Mouse (Mus musculus): ENCODE results near the gene Dhrs1. TPM values are rescaled to one million over a fixed set of nuclear protein-coding genes. Genes with fewer than 3 reads are reported as not detected.

Dhrs1 gene
- polyA plus RNA-seq, 1 experiment from 2014 or later: 72.8 TPM

- H3K9ac ChIP-seq (ENCODE audit: low read length): no peak overlapping the region
- no peaks in the 10 kb centered on the region for H3K27me3 ChIP-seq (ENCODE audit: control insufficient read depth, insufficient read depth, low read length)
- no peak overlapping the region for H3K4me3 ChIP-seq (ENCODE audit: low read depth, low read length)
- no peak overlapping the region for H3K4me2 ChIP-seq (ENCODE audit: low read depth, severe bottlenecking)
- DNase-seq (ENCODE audit: low spot score) (no peak), ATAC-seq (ENCODE audit: insufficient number of reproducible peaks, low FRiP score, low TSS enrichment, low read depth) (no peak)
- H3K27ac ChIP-seq (replicated peaks; ENCODE audit: low read depth, low read length): no peak overlapping the region
- H3K36me3 ChIP-seq (ENCODE audit: control insufficient read depth, insufficient read depth, low read length): peaks cover 2% of the 10 kb centered on the region; the same call in 1 of the 2 replicates
- no peaks in the 10 kb centered on the region for H3K4me1 ChIP-seq (ENCODE audit: control insufficient read depth, insufficient read depth, low read length)
- 72% methylated on average over 3 of the region's 3 CpGs for WGBS
- no peaks in the 10 kb centered on the region for H3K9me3 ChIP-seq (ENCODE audit: control insufficient read depth, low read length)
These were observed 10.2 kb downstream of the Dhrs1 start for GRCm38 (mm10) chr14:55735334-55735733.

DNA sequence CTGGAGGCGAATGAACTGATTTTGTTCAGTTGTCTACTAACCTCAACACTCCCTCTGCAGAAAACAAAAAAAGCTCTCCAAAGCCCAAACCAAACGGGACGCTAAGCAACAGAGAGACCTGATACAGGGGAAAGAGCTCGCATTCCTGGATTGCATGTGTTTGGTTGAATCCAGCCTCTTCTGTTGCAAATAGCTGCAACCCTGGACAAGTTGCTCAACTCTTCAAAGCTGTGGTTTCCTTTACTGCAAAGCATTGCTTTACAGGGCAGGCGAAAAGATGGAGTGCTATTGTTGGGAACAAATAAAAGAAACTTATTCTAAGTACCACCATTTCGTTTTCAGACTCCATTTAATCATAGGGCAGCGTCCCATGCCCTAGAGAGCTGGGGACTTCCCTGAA is 10.6 kb downstream of the Dhrs1 start:
- WGBS: 77% methylated on average over 7 of the region's 7 CpGs
- ATAC-seq (ENCODE audit: insufficient number of reproducible peaks, low FRiP score, low TSS enrichment, low read depth): no peak
- H3K27me3 ChIP-seq (ENCODE audit: control insufficient read depth, insufficient read depth, low read length): no peaks in the 10 kb centered on the region

DNA sequence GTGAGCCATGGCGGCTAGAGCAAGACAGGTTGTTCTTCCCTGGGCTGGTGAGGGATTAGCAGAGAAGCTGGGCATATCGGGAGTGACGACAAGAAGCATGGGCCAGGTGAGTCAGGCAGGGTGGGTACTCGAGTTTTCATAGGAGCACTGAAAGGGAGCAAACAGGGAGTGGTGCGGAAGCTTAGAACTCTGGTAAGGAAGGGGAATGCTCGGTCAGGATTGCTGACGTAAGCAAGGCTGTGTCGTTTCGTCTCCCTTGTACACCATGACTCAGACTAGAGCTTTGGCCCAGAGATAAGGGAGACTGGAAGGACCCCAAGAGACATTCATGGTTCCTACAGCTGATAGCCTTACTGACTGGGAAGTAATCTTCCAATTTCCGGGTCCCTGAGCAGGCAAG is 11.6 kb downstream of the Dhrs1 start:
- Histone ChIP-seq H3K9ac (ENCODE audit: low read length) (no peak overlapping the region), H3K27ac (replicated peaks; ENCODE audit: low read depth, low read length) (no peak overlapping the region), H3K4me2 (ENCODE audit: low read depth, severe bottlenecking) (no peak overlapping the region), H3K36me3 (ENCODE audit: control insufficient read depth, insufficient read depth, low read length) (no peaks in the 10 kb centered on the region), H3K9me3 (ENCODE audit: control insufficient read depth, low read length) (no peaks in the 10 kb centered on the region), H3K4me1 (ENCODE audit: control insufficient read depth, insufficient read depth, low read length) (no peaks in the 10 kb centered on the region), H3K4me3 (ENCODE audit: low read depth, low read length) (no peak overlapping the region), H3K27me3 (ENCODE audit: control insufficient read depth, insufficient read depth, low read length) (no peaks in the 10 kb centered on the region)
- DNase-seq (ENCODE audit: low spot score) (no peak), ATAC-seq (ENCODE audit: insufficient number of reproducible peaks, low FRiP score, low TSS enrichment, low read depth) (no peak)
- 79% methylated on average over 10 of the region's 10 CpGs for WGBS

More for the DNA sequence above, 10.6 kb downstream of the Dhrs1 start:
- Histone ChIP-seq H3K27ac (replicated peaks; ENCODE audit: low read depth, low read length) (no peak overlapping the region), H3K9me3 (ENCODE audit: control insufficient read depth, low read length) (no peaks in the 10 kb centered on the region), H3K4me2 (ENCODE audit: low read depth, severe bottlenecking) (no peak overlapping the region), H3K4me3 (ENCODE audit: low read depth, low read length) (no peak overlapping the region), H3K36me3 (ENCODE audit: control insufficient read depth, insufficient read depth, low read length) (peaks cover 2% of the 10 kb centered on the region; the same call in 1 of the 2 replicates), H3K4me1 (ENCODE audit: control insufficient read depth, insufficient read depth, low read length) (no peaks in the 10 kb centered on the region), H3K9ac (ENCODE audit: low read length) (no peak overlapping the region)
- DNase-seq (ENCODE audit: low spot score): no peak

GRCm38 (mm10) chr14:55730531-55731032 is 14.9 kb downstream of the Dhrs1 start:
- Histone ChIP-seq H3K4me3 (ENCODE audit: low read depth, low read length) (no peak overlapping the region), H3K36me3 (ENCODE audit: control insufficient read depth, insufficient read depth, low read length) (no peaks in the 10 kb centered on the region), H3K4me1 (ENCODE audit: control insufficient read depth, insufficient read depth, low read length) (no peaks in the 10 kb centered on the region), H3K27me3 (ENCODE audit: control insufficient read depth, insufficient read depth, low read length) (no peaks in the 10 kb centered on the region), H3K9me3 (ENCODE audit: control insufficient read depth, low read length) (no peaks in the 10 kb centered on the region), H3K4me2 (ENCODE audit: low read depth, severe bottlenecking) (no peak overlapping the region), H3K27ac (replicated peaks; ENCODE audit: low read depth, low read length) (no peak overlapping the region), H3K9ac (ENCODE audit: low read length) (no peak overlapping the region)
- WGBS: 87% methylated on average over 7 of the region's 7 CpGs
- ATAC-seq (ENCODE audit: insufficient number of reproducible peaks, low FRiP score, low TSS enrichment, low read depth) (no peak), DNase-seq (ENCODE audit: low spot score) (no peak)

DNA sequence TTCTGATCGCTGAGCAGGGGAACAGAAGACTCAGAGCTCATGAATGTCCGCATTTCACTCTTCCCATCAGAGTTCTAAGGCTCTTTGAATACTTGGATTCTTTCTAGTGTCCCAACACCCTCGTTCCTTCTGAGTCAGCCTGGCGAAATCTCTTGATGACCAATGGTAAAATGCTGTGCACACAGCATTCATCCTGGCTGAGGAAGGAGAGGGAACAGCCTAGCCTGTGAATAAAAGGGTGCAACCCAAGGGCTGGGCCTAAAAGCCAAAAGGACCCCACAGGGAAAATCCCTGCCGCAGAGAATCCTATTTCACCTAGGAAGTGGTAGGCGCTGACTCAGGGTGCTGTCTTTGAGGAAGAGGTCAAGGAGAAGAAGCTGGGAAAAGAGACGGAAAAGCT is 15.4 kb downstream of the Dhrs1 start:
- no peak overlapping the region for H3K4me3 ChIP-seq (ENCODE audit: low read depth, low read length)
- no peak for DNase-seq (ENCODE audit: low spot score)
- no peak for ATAC-seq (ENCODE audit: insufficient number of reproducible peaks, low FRiP score, low TSS enrichment, low read depth)
- 73% methylated on average over 7 of the region's 7 CpGs for WGBS
- no peaks in the 10 kb centered on the region for H3K4me1 ChIP-seq (ENCODE audit: control insufficient read depth, insufficient read depth, low read length)
- no peak overlapping the region for H3K4me2 ChIP-seq (ENCODE audit: low read depth, severe bottlenecking)
- H3K9me3 ChIP-seq (ENCODE audit: control insufficient read depth, low read length): no peaks in the 10 kb centered on the region
- no peak overlapping the region for H3K9ac ChIP-seq (ENCODE audit: low read length)
- no peaks in the 10 kb centered on the region for H3K36me3 ChIP-seq (ENCODE audit: control insufficient read depth, insufficient read depth, low read length)
- H3K27me3 ChIP-seq (ENCODE audit: control insufficient read depth, insufficient read depth, low read length): no peaks in the 10 kb centered on the region
- H3K27ac ChIP-seq (replicated peaks; ENCODE audit: low read depth, low read length): no peak overlapping the region

DNA sequence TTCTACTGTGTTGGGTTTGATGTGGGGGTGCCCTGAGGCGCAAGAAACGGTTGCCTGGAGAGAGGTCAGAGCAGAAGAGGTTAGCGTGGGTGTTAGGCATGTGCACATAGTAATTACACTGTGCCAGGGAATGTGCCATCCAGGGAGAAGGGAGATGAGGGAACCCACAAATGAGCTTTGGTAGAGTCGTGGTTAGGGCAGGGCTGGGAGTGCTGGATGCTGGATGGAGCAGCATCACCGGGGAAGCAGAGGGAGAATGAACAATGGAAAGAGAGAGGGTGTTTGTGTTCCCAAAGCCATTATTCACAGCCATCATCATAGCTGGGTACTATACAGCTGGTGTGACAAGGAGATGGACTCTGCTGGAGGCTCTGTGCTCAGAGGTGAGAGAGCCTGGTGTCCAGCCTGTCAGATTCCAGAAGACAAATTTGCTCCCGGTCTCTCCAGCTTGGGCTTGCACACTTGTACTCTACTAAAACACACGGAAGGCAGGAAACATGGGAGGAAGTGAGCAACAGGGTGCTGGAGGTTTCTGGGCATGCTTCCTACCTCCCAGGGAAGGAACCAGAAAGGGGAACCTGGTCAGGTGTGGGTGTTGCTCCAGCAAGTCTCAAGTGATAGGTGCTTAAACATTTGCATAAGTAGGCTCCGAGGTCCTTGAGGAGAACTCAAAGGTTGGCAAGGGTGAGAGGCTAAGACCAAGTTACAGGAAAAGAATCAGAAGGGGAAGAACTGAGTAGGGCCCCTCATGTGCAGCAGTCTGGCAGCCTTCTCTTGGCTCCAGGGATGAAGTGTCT is 17.4 kb downstream of the Dhrs1 start:
- H3K36me3 ChIP-seq (ENCODE audit: control insufficient read depth, insufficient read depth, low read length): no peaks in the 10 kb centered on the region
- no peak overlapping the region for H3K4me3 ChIP-seq (ENCODE audit: low read depth, low read length)
- H3K27ac ChIP-seq (replicated peaks; ENCODE audit: low read depth, low read length): no peak overlapping the region
- H3K9ac ChIP-seq (ENCODE audit: low read length): no peak overlapping the region
- H3K4me2 ChIP-seq (ENCODE audit: low read depth, severe bottlenecking): no peak overlapping the region
- ATAC-seq (ENCODE audit: insufficient number of reproducible peaks, low FRiP score, low TSS enrichment, low read depth): no peak
- no peaks in the 10 kb centered on the region for H3K27me3 ChIP-seq (ENCODE audit: control insufficient read depth, insufficient read depth, low read length)
- no peaks in the 10 kb centered on the region for H3K9me3 ChIP-seq (ENCODE audit: control insufficient read depth, low read length)
- WGBS: 78% methylated on average over 8 of the region's 8 CpGs
- no peak for DNase-seq (ENCODE audit: low spot score)
- H3K4me1 ChIP-seq (ENCODE audit: control insufficient read depth, insufficient read depth, low read length): no peaks in the 10 kb centered on the region

DNA sequence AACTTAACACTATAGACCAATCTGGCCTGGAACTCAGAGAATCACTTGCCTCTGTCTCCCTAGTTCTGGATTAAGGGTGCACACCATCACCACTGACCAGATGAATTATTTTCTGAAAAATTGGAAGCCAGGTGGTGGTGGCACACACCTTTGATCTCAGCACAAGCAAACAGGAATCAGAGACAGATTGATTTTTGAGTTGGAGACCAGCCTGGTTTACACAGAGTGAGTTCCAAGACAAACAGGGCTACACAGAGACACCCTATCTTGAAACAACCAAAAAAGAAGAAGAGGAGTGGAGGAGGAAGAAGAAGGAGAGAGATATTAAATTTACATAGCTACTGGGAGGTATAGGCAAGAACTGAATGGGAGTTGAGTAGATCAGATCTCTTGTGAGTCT is 19.2 kb downstream of the Dhrs1 start:
- Histone ChIP-seq H3K4me3 (ENCODE audit: low read depth, low read length) (no peak overlapping the region), H3K36me3 (ENCODE audit: control insufficient read depth, insufficient read depth, low read length) (no peaks in the 10 kb centered on the region), H3K4me1 (ENCODE audit: control insufficient read depth, insufficient read depth, low read length) (peaks cover 1% of the 10 kb centered on the region; the same call in 1 of the 2 replicates), H3K9ac (ENCODE audit: low read length) (no peak overlapping the region), H3K27me3 (ENCODE audit: control insufficient read depth, insufficient read depth, low read length) (no peaks in the 10 kb centered on the region), H3K4me2 (ENCODE audit: low read depth, severe bottlenecking) (no peak overlapping the region), H3K27ac (replicated peaks; ENCODE audit: low read depth, low read length) (no peak overlapping the region), H3K9me3 (ENCODE audit: control insufficient read depth, low read length) (no peaks in the 10 kb centered on the region)
- DNase-seq (ENCODE audit: low spot score) (no peak), ATAC-seq (ENCODE audit: insufficient number of reproducible peaks, low FRiP score, low TSS enrichment, low read depth) (no peak)

- peaks cover 6% of the 10 kb centered on the region; the same call in 1 of the 2 replicates for H3K4me1 ChIP-seq (ENCODE audit: control insufficient read depth, insufficient read depth, low read length)
- DNase-seq (ENCODE audit: low spot score) (no peak), ATAC-seq (ENCODE audit: insufficient number of reproducible peaks, low FRiP score, low TSS enrichment, low read depth) (no peak)
- H3K4me3 ChIP-seq (ENCODE audit: low read depth, low read length): no peak overlapping the region
- no peak overlapping the region for H3K9ac ChIP-seq (ENCODE audit: low read length)
- 68% methylated on average over 8 of the region's 8 CpGs for WGBS
- H3K9me3 ChIP-seq (ENCODE audit: control insufficient read depth, low read length): no peaks in the 10 kb centered on the region
- H3K27ac ChIP-seq (replicated peaks; ENCODE audit: low read depth, low read length): no peak overlapping the region
- H3K4me2 ChIP-seq (ENCODE audit: low read depth, severe bottlenecking): no peak overlapping the region
- no peaks in the 10 kb centered on the region for H3K27me3 ChIP-seq (ENCODE audit: control insufficient read depth, insufficient read depth, low read length)
- no peaks in the 10 kb centered on the region for H3K36me3 ChIP-seq (ENCODE audit: control insufficient read depth, insufficient read depth, low read length)
These were observed 21.0 kb downstream of the Dhrs1 start for GRCm38 (mm10) chr14:55724411-55724871.

Data from limb, embryonic 11.5 days (tissue).